Mouse (Mus musculus): Measurements from ENCODE around the gene Nqo2. TPM values are rescaled to one million over a fixed set of nuclear protein-coding genes. Genes with fewer than 3 reads are reported as not detected.

The Nqo2 gene
- polyA plus RNA-seq, 1 experiment = 0.35 TPM

GRCm38 (mm10) chr13:33965056-33966024 lies 853 bp downstream of the Nqo2 start:
- TF ChIP-seq GATA1 (IDR thresholded peaks at IDR 0.05; ENCODE audit: low read length) = no peak

- TF ChIP-seq GATA1 (IDR thresholded peaks at IDR 0.05; ENCODE audit: low read length) = no peak
Observed at GRCm38 (mm10) chr13:33966025-33966412, 1.5 kb downstream of the Nqo2 start.

- TF ChIP-seq GATA1 (IDR thresholded peaks at IDR 0.05; ENCODE audit: low read length) = no peak
Observed at GRCm38 (mm10) chr13:33966574-33966973, 2.1 kb downstream of the Nqo2 start.

- no peak for TF ChIP-seq GATA1 (IDR thresholded peaks at IDR 0.05; ENCODE audit: low read length)
Observed at GRCm38 (mm10) chr13:33989625-33990024, 25.1 kb downstream of the Nqo2 start.

GRCm38 (mm10) chr13:33995197-33995596 lies 30.7 kb downstream of the Nqo2 start:
- no peak for TF ChIP-seq GATA1 (IDR thresholded peaks at IDR 0.05; ENCODE audit: low read length)

- no peak for TF ChIP-seq GATA1 (IDR thresholded peaks at IDR 0.05; ENCODE audit: low read length)
Observed at GRCm38 (mm10) chr13:34002058-34003006, 37.8 kb downstream of the Nqo2 start, which contains the start of the genes Ripk1 and Serpinb6a. Gene Ripk1 (plus strand): TSS chr13:34002363. Gene Serpinb6a (minus strand): TSS chr13:34002794.

- no peak for TF ChIP-seq GATA1 (IDR thresholded peaks at IDR 0.05; ENCODE audit: low read length)
Observed at GRCm38 (mm10) chr13:34003058-34003457, 38.6 kb downstream of the Nqo2 start.

- TF ChIP-seq GATA1 (IDR thresholded peaks at IDR 0.05; ENCODE audit: low read length) = no peak
Observed at GRCm38 (mm10) chr13:34007234-34007633, 42.7 kb downstream of the Nqo2 start.

GRCm38 (mm10) chr13:34016927-34017569 lies 52.6 kb downstream of the Nqo2 start:
- TF ChIP-seq GATA1 (IDR thresholded peaks at IDR 0.05; ENCODE audit: low read length) = no peak

GRCm38 (mm10) chr13:34018521-34018920 lies 54.0 kb downstream of the Nqo2 start:
- TF ChIP-seq GATA1 (IDR thresholded peaks at IDR 0.05; ENCODE audit: low read length) = no peak

GRCm38 (mm10) chr13:34021998-34022397 lies 57.5 kb downstream of the Nqo2 start:
- no peak for TF ChIP-seq GATA1 (IDR thresholded peaks at IDR 0.05; ENCODE audit: low read length)

GRCm38 (mm10) chr13:34032041-34032440 lies 67.6 kb downstream of the Nqo2 start:
- no peak for TF ChIP-seq GATA1 (IDR thresholded peaks at IDR 0.05; ENCODE audit: low read length)

GRCm38 (mm10) chr13:34035424-34035823 lies 70.9 kb downstream of the Nqo2 start:
- no peak for TF ChIP-seq GATA1 (IDR thresholded peaks at IDR 0.05; ENCODE audit: low read length)

- no peak for TF ChIP-seq GATA1 (IDR thresholded peaks at IDR 0.05; ENCODE audit: low read length)
Observed at GRCm38 (mm10) chr13:34036726-34037125, 72.2 kb downstream of the Nqo2 start.

Measured in G1E-ER4 (cell line).